Mouse (Mus musculus) bone marrow, adult 2 months (tissue): ENCODE data around the gene Fgfr2. TPM values are rescaled to one million over a fixed set of nuclear protein-coding genes. Genes with fewer than 3 reads are reported as not detected.

Experiments used
- H3K27ac ChIP-seq: fragments of 200-500 bp; 2 replicates; pipeline ENCODE4 v1.5.1; 2012; ENCODE audit warnings: low read depth, mild to moderate bottlenecking, control low read depth, inconsistent platforms, low read length; ENCODE audit not compliant: control insufficient read depth, poor library complexity, insufficient read depth
- H3K4me1 ChIP-seq: fragments of 200-500 bp; 2 replicates; pipeline ENCODE4 v1.6.1; 2011; ENCODE audit warnings: low read length; ENCODE audit not compliant: control insufficient read depth, insufficient read depth
- H3K4me3 ChIP-seq: fragments of 200-500 bp; replicated peaks from 2 replicates; pipeline ENCODE3; 2011; ENCODE audit warnings: mild to moderate bottlenecking, low read depth, low read length, control low read depth; ENCODE audit not compliant: control insufficient read depth
- CTCF ChIP-seq: fragments of 200-500 bp; IDR thresholded peaks from 2 replicates; pipeline ENCODE4 v1.5.1; 2011; ENCODE audit warnings: low read length, control low read depth; ENCODE audit not compliant: control insufficient read depth, insufficient read depth
- POLR2A ChIP-seq: fragments of 200-500 bp; IDR thresholded peaks from 2 replicates; pipeline ENCODE4 v1.6.1; 2011; ENCODE audit warnings: low read depth, mild to moderate bottlenecking, control low read depth, low read length, borderline replicate concordance; ENCODE audit not compliant: control insufficient read depth
- WGBS: fragments of 180-500 bp; shearing (Covaris S2); methylation state at CpG from one replicate; pipeline ENCODE4 v1.1.7; 2018; 5-methylcytosine and 5-hydroxymethylcytosine counted together
- polyA plus RNA-seq: library from polyadenylated mRNA; stranded (reverse); fragments of >200 nt; gene quantifications from 2 replicates; pipeline ENCODE4 v1.2.4, GENCODE M21; 2011; ENCODE audit warnings: low replicate concordance; ENCODE audit not compliant: missing spikeins, insufficient read depth, insufficient read length

Fgfr2 gene
- polyA plus RNA-seq, 1 experiment, result 8.2 TPM

GRCm38 (mm10) chr7:130713319-130713718, 2409.8 kb downstream of the Fgfr2 start:
- 83% methylated on average over 6 of the region's 6 CpGs for WGBS
- TF ChIP-seq POLR2A (no peak), CTCF (no peak)
- Histone ChIP-seq H3K4me1 (no peaks in the 10 kb centered on the region), H3K4me3 (no peak overlapping the region), H3K27ac (no peak overlapping the region)

GRCm38 (mm10) chr7:130711851-130712250, 2411.3 kb downstream of the Fgfr2 start:
- H3K4me1 ChIP-seq, result no peaks in the 10 kb centered on the region
- H3K4me3 ChIP-seq, result no peak overlapping the region
- WGBS, result 73% methylated on average over 7 of the region's 7 CpGs
- no peak overlapping the region for H3K27ac ChIP-seq
- no peak for TF ChIP-seq CTCF
- TF ChIP-seq POLR2A, result no peak

GRCm38 (mm10) chr7:130709372-130710274, 2413.5 kb downstream of the Fgfr2 start:
- no peak overlapping the region for H3K4me3 ChIP-seq
- TF ChIP-seq POLR2A (no peak), CTCF (no peak)
- no peaks in the 10 kb centered on the region for H3K4me1 ChIP-seq
- 65% methylated on average over 9 of the region's 9 CpGs for WGBS
- no peak overlapping the region for H3K27ac ChIP-seq

- Histone ChIP-seq H3K4me3 (no peak overlapping the region), H3K4me1 (no peaks in the 10 kb centered on the region), H3K27ac (no peak overlapping the region)
- TF ChIP-seq CTCF, result no peak
- TF ChIP-seq POLR2A, result no peak
- 82% methylated on average over 9 of the region's 9 CpGs for WGBS
Measured at GRCm38 (mm10) chr7:130708940-130709339, 2414.2 kb downstream of the Fgfr2 start.

- H3K4me1 ChIP-seq, result no peaks in the 10 kb centered on the region; the same call in 1 of the 2 replicates
- no peak overlapping the region for H3K4me3 ChIP-seq
- 73% methylated on average over 2 of the region's 2 CpGs for WGBS
- H3K27ac ChIP-seq, result no peak overlapping the region
- TF ChIP-seq POLR2A (no peak), CTCF (no peak)
Measured at GRCm38 (mm10) chr7:130705230-130705629, 2417.9 kb downstream of the Fgfr2 start.

- Histone ChIP-seq H3K4me3 (no peak overlapping the region), H3K27ac (no peak overlapping the region), H3K4me1 (no peaks in the 10 kb centered on the region; the same call in 1 of the 2 replicates)
- 70% methylated on average over 1 of the region's 1 CpGs for WGBS
- no peak for TF ChIP-seq POLR2A
Measured at GRCm38 (mm10) chr7:130701336-130701735, 2421.8 kb downstream of the Fgfr2 start.

GRCm38 (mm10) chr7:130698480-130698879, 2424.7 kb downstream of the Fgfr2 start:
- Histone ChIP-seq H3K4me1 (no peaks in the 10 kb centered on the region; the same call in 1 of the 2 replicates), H3K4me3 (no peak overlapping the region), H3K27ac (no peak overlapping the region)
- TF ChIP-seq POLR2A, result no peak
- TF ChIP-seq CTCF, result no peak

GRCm38 (mm10) chr7:130696347-130697234, 2426.6 kb downstream of the Fgfr2 start:
- Histone ChIP-seq H3K4me1 (no peaks in the 10 kb centered on the region), H3K4me3 (no peak overlapping the region), H3K27ac (no peak overlapping the region)
- TF ChIP-seq POLR2A, result no peak
- TF ChIP-seq CTCF, result no peak
- WGBS, result 87% methylated on average over 16 of the region's 16 CpGs
